Mouse (Mus musculus): ENCODE data around the gene Mrpl34. TPM values are rescaled to one million over a fixed set of nuclear protein-coding genes. Genes with fewer than 3 reads are reported as not detected.

Mrpl34 gene
- total RNA-seq, 4 experiments from 2014 or later = 38.6 to 47.2 (median 46.2) TPM

DNA sequence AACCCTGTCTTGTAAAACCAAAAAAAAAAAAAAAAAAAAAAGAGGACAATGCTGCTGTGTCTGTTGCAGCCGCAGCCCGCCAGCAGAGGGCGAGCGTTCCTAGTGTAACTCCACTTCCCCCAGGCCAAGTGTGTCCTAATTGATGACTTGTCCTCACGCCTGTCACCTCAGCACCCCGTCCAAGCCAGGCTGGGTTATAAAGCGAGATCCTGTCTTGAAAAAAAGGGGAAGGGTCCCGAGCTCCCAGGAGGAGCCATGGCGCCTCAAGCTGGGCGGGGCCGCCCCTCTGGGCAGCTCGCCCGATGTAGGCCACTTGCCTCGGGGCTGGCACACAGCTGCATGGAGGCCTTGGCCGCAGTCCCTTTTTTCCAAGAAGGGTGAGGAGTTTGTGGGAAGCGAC is 30.3 kb downstream of the Mrpl34 start:
- peak in 1 of 2 experiments; percentile 73 for DNase-seq (ENCODE audit: low spot score in 2 of 2)

DNA sequence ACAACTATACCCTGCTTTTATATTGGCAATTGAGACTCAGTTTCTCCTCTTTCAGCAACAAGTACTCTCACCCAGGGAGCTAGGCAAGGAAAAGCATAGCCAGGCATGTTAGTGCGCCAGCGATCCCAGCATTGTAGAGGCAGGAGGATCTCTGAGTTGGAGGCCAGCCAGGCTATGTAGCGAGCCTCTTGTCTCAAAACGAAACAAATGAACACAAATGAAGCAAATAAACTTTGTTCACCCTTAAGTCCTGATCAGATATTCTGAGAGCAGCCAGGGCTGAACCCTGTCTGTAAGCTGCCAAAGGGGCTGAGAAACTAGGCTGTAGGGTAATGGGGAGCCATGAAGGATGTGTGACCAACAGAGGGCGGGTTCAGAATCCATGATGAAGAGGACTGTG is 31.1 kb downstream of the Mrpl34 start:
- DNase-seq (ENCODE audit: low spot score in 2 of 2) = no peak

DNA sequence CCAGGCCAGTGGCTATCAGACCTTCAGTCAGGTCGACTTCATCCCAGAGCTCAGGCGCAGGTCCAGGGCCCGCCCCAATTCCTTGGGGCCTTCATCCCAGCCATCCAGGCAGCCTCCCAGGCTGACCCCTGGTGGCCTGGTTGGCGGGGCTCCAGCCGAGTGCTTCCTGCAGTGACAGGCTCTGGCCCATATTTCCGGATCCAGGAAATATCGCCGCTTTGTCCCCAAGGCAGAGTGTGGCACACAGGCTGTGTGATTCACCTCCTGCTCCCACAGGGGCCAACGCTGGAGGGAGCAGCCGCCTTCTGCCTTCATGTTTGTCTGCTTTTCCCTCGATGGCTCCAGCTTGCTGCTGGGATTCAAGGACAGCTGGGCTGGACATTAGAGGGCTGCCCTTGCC is 31.7 kb downstream of the Mrpl34 start:
- DNase-seq (ENCODE audit: low spot score in 2 of 2) = no peak

DNA sequence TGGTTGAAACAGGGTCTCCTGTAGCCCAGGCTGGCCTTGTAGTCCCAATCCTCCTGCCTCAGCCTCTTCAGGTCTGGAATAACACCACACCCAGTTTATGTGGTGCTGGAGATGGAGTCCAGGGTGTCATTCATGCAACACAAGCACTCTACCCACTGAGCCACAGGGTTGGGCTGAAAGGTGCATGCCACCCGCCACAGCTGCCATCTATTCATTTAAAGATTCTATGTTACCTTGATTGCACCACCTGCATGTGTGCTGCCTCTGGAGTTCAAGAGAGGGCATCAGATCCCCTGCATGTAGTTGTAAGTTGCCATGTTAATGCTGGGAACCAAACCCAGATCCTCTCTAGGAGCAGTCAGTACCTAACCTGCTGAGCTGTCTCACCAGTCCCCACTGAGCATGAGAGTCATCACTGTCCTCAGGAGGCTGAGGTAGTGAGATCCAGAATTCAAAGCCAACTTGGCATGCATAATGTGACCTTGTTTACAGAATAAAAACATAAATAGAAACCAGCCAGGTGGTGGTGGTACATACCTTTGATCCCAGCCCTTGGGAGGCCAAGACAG is 32.4 kb downstream of the Mrpl34 start:
- DNase-seq (ENCODE audit: low spot score in 2 of 2) = no peak

DNA sequence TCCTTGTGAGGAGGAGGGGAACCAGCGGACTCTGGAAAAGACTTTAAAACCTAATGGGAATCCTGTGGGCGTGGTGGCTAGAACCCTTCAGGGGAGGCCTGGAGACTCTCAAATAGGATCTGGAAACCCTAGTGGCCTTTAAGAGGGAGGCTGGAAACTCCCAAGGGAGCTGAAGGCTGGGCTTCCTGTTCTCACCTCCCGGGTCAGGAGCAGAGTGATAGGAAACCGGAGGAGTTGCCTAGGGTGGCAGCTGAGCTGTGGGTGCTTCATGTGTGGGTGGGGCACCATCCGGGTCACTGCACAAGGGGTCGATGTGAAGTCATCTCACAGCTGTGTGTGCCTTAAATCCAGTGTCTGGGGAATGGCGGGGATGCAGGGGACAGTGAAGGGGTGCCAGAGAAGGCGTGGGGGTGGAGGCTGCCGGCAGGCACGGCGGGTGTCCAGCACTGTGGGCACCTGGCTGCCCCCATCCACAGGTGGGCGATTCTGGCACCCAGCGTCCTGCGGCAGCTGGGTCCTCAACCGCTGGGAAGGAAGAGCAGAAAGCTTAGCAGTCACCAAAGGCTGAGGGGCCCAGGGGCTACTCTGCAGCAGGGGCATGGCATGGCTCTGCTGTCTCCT is 33.2 kb downstream of the Mrpl34 start:
- no peak for DNase-seq (ENCODE audit: low spot score in 2 of 2)

DNA sequence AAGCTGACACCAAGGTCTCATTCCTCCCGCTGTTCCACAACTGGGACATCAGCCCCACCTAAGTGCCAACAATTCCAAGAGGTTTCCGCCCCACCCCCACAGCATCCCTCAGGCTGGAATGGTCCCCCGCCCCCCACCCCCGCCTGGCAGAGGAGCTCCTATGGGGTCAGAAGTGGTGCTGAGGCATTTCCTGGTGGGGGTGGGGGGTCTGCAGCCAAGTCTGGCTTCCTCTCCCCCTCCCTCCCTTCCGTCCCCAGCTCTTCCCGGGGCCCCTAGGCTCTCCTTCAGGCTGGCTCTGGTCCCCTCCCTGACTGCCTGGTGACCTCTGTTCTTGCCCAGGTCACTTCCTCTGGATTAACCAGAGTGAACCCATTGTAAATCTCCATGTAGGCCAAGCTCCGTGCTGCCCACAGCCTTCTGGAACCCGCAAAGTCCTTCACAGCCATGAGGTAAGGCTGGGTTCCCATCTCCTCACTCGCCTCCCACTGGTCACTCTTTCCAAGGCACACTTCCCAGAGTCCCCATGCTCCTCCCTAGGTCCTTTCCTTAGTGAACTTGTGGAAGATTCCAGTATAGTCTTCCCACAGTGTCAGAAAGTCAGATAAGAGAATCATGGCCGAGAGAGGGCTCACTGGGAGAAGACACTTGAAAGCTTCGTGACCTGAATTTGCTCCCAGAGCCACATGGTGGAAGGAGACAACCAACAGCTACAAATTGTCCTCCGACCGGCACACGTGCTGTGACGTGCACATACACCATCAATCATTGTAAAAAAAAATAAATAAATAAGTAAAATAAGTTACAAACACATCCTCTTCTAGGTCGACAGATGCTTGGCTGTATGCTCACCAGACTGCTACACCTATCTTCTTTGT is 34.3 kb downstream of the Mrpl34 start:
- DNase-seq (ENCODE audit: low spot score in 2 of 2) = no peak

DNA sequence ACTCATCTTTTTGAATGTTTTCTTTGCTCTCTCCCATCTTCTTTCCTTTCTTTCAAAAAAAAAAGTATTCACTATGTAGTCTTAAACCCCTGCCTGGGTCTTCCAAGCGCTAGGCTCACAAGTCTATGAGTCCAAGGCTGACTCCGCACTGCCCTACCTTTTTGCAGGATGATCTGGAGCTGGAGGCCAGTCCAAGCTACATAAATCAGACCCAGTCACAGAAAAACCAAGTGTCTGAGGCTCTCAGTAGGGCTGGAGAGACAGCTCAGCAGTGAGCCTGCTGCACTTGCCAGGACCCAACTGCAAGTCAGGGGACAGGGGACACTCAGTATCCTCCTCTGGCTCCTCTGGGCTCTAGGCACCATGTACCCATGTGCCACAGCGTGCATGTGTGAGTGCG is 39.6 kb downstream of the Mrpl34 start:
- DNase-seq (ENCODE audit: low spot score in 2 of 2) = no peak

DNA sequence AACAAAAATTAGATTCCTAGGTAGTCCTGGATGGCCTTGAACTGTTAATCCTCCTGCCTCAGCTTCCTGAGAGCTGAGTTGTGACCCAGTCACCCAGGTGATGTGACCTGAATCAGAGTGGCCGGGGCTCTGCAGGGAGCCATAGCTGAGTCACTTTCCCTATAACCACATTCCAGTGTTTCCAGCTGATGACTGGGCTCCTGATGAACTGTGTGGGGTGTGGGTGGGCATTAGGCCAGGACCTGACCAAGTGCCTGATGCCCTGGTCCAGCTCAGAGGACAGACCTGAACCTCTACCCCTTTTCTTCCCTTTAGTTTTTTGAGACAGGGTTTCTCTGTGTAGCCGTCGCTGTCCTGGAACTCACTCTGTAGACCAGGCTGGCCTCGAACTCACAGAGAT is 40.6 kb downstream of the Mrpl34 start:
- no peak for DNase-seq (ENCODE audit: low spot score in 2 of 2)

DNA sequence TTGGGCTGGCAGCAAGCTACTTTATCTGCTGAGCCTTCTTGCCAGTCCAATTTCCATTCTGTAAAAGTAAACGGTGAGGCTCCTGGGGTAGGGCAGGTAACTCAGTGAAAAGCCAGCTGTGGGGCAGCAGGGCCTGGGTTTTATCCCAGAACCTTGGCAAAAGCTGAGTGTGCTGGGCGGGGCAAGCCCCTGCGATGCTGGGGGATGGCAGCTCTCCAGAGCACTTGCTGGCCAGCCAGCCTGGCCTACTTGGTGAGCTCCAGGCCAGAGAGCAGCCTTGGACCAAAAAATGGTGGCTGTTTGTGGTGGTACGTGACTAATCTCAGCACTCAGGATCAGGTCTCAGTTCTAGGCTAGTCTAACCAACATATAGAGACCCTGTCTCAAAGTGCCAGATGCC is 41.2 kb downstream of the Mrpl34 start:
- no peak for DNase-seq (ENCODE audit: low spot score in 2 of 2)

DNA sequence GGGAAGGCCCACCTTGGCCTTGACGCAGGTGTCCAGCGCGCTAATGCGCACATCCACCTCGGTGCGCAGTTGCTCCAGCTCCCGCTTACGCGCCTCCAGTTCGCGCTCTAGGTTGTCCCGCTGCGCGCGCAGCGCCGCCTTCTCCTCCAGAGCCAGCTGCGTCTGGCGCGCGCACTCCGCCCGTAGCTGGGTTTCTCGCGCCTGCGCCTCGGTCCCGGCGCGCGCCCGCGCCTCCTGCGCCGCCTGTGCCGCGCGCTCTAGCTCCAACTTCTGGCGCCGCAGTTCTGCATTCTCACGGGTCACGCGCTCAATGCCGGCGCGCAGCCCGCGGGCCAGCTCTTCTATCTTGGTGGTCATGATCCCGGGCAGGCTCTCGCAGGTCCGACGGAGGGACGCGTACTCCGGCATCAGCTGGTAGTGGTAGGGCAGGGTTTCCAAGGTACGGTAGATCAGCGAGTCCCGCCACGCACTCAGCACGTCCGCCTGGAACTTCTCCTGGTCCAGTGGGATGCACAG is 42.9 kb downstream of the Mrpl34 start:
- DNase-seq (ENCODE audit: low spot score in 2 of 2) = peak; percentile 62 to 75

DNA sequence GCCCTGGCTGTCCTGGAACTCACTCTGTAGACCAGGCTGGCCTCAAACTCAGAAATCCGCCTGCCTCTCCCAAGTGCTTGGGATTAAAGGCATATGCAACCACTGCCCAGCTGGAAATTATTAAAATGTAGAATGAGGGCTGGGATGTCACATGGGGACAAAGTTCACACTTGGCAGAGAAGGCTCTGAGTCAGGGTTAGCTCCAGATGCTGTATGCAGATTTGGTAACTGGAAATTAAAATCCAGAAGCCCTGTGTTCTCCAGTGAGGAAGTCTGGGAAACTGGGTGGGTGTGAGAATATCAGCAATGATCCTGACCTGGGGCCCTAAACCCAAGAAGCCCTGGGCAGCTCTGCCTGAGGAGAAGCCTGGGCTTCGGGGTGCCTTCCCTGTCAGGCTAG is 44.6 kb downstream of the Mrpl34 start:
- DNase-seq (ENCODE audit: low spot score in 2 of 2) = no peak

DNA sequence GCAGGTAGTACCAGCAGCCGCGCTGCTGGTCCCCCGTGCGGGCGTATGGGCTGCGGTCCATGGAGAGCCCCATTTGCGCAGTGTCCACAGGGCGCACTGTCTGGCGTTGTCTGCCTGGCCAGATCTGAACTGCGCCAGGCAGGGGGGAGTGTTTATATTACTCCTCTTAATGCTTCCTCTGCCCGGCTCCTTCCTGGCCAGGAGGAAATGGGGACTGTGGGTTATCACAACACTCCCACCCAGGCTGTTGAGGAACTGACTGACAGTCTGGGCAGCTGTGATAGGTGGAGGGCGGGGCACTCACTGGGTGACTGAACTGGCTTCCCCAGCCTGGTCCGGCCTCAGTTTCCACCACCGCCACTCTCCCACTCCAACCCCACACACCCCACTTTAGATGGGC is 46.9 kb downstream of the Mrpl34 start, which contains the start of gene Plvap:
Gene Plvap (minus strand): TSS at position 109 of the 400 bp plus-strand sequence.
- no peak for DNase-seq (ENCODE audit: low spot score in 2 of 2)

DNA sequence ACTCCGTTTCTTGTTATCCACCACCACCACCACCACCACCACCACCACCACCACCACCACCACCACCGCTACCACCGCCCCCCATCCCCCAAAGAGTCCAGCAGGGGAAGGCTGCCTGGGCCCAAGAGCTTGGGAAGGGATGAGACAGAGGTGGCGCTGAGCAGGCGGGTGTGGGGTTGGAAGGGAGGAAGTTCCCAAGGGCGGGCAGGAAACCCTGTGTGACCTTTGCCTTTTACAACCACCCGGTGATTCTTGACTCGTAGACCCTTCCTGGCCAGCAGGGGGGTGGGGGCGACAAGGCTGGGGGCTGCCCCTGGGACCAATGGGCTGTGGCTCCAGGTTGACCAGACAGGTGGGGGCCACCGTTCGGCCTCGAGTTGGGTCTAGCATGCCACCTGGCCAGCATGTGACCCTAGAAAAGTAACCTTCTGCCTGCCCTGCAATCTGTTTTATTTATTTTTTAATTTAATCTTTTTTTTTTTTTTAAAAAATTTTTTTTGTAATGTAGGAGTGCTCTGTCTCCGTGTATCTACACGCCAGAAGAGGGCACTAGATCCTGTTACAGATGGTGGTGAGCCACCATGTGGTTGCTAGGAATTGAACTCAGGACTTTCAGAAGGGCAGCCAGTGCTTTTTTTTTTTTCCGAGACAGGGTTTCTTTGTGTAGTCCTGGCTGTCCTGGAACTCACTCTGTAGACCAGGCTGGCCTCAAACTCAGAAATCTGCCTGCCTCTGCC is 48.4 kb downstream of the Mrpl34 start:
- no peak for DNase-seq (ENCODE audit: low spot score in 2 of 2)

DNA sequence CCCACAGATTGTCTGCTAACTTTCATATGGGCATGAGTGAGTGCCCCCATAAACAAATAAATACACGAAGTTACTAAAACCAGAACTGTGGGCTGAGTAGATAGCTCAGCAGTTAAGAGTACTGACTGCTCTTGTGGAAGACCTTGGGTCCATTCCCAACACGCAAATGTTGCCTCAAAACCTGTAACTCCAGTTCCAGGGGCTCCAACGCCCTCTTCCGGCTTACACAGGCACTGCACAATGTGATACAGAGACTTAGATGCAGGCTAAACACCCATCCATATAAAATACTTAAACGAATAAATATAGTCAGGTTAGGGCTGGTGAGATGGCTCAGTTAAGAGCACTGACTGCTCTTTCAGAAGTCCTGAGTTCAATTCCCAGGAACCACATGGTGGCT is 50.3 kb downstream of the Mrpl34 start:
- no peak for DNase-seq (ENCODE audit: low spot score in 2 of 2)

Other genes starting within 250 kb of the Mrpl34 start
- gene Myo9b, start 192.2 kb upstream of the Mrpl34 start, total RNA-seq (2022) = 10 to 100 TPM; 32.0 to 43.6 (median 36.9) TPM
- gene Haus8, start 192.0 kb upstream of the Mrpl34 start, total RNA-seq (2022) = 10 to 100 TPM in 2 of 4 experiments, 1 to 10 TPM in 2; 9.2 to 13.0 (median 10.4) TPM
- gene Use1, start 98.1 kb upstream of the Mrpl34 start, total RNA-seq (2022) = 100 to 1,000 TPM in 3 of 4 experiments, 10 to 100 TPM in 1; 98.8 to 130 (median 117) TPM
- gene Ocel1, start 93.7 kb upstream of the Mrpl34 start, total RNA-seq (2022) = 10 to 100 TPM; 10.3 to 15.9 (median 14.1) TPM
- 10 to 100 TPM; 38.7 to 46.1 (median 41.2) TPM for gene Nr2f6, start 83.0 kb upstream of the Mrpl34 start, total RNA-seq (2022)
- gene Ushbp1, start 69.2 kb upstream of the Mrpl34 start, total RNA-seq (2022) = 1 to 10 TPM; 3.5 to 4.9 (median 4.1) TPM
- 100 to 1,000 TPM in 3 of 4 experiments, 10 to 100 TPM in 1; 95.9 to 110 (median 108) TPM for gene Babam1, start 68.1 kb upstream of the Mrpl34 start, total RNA-seq (2022)
- gene Ankle1, start 58.9 kb upstream of the Mrpl34 start, total RNA-seq (2022) = under 1 TPM; 0.18 to 0.72 (median 0.27) TPM
- 100 to 1,000 TPM; 200 to 255 (median 229) TPM for gene Abhd8, start 1.3 kb upstream of the Mrpl34 start, total RNA-seq (2022)
- gene Dda1, start 4.2 kb downstream of the Mrpl34 start, total RNA-seq (2022) = 10 to 100 TPM; 74.9 to 82.2 (median 79.0) TPM
- 10 to 100 TPM; 48.4 to 55.9 (median 51.6) TPM for gene Ano8, start 21.0 kb downstream of the Mrpl34 start, total RNA-seq (2022)
- 10 to 100 TPM; 28.8 to 42.3 (median 32.5) TPM for gene Gtpbp3, start 23.1 kb downstream of the Mrpl34 start, total RNA-seq (2022)
- gene Plvap, start 46.8 kb downstream of the Mrpl34 start, total RNA-seq (2022) = 1 to 10 TPM; 6.2 to 9.6 (median 7.4) TPM
- not detected for gene Ccdc194, start 60.8 kb downstream of the Mrpl34 start, total RNA-seq (2022)
- gene Bst2, start 72.5 kb downstream of the Mrpl34 start, total RNA-seq (2022) = 10 to 100 TPM in 2 of 4 experiments, 1 to 10 TPM in 2; 4.1 to 23.3 (median 8.6) TPM
- 10 to 100 TPM; 32.6 to 43.7 (median 36.8) TPM for gene Mvb12a, start 78.0 kb downstream of the Mrpl34 start, total RNA-seq (2022)
- gene Tmem221, start 93.9 kb downstream of the Mrpl34 start, total RNA-seq (2022) = 1 to 10 TPM in 1 of 4 experiments, under 1 TPM in 3; 0.27 to 1.3 (median 0.54) TPM
- under 1 TPM in 2 of 4 experiments, not detected in 2; 0.14 to 0.28 TPM for gene Nxnl1, start 101.6 kb downstream of the Mrpl34 start, total RNA-seq (2022)
- gene Slc27a1, start 103.9 kb downstream of the Mrpl34 start, total RNA-seq (2022) = 100 to 1,000 TPM; 107 to 130 (median 117) TPM
- gene Pgls, start 127.2 kb downstream of the Mrpl34 start, total RNA-seq (2022) = 10 to 100 TPM; 29.1 to 38.5 (median 33.6) TPM
- gene Fam129c, start 132.7 kb downstream of the Mrpl34 start, total RNA-seq (2022) = 1 to 10 TPM; 2.0 to 4.6 (median 3.5) TPM
- gene Colgalt1, start 146.0 kb downstream of the Mrpl34 start, total RNA-seq (2022) = 10 to 100 TPM; 53.2 to 59.7 (median 53.8) TPM
- gene Unc13a, start 206.8 kb downstream of the Mrpl34 start, total RNA-seq (2022) = 100 to 1,000 TPM; 219 to 265 (median 239) TPM
- gene Jak3, start 211.3 kb downstream of the Mrpl34 start, total RNA-seq (2022) = 10 to 100 TPM in 1 of 4 experiments, 1 to 10 TPM in 3; 4.6 to 10.5 (median 7.9) TPM
- 1 to 10 TPM; 2.1 to 6.9 (median 2.6) TPM for gene Insl3, start 224.3 kb downstream of the Mrpl34 start, total RNA-seq (2022)
- gene B3gnt3, start 236.8 kb downstream of the Mrpl34 start, total RNA-seq (2022) = under 1 TPM; 0.47 to 0.93 (median 0.56) TPM